Mouse (Mus musculus) megakaryocyte, embryonic 14.5 days (primary cell): Measurements from ENCODE around the gene Dkkl1. TPM values are rescaled to one million over a fixed set of nuclear protein-coding genes. Genes with fewer than 3 reads are reported as not detected.

Experiments
- H3K27me3 ChIP-seq: replicated peaks from 2 replicates; pipeline ENCODE3; 2012; ENCODE audit warnings: inconsistent platforms
- H3K36me3 ChIP-seq: replicated peaks from 2 replicates; pipeline ENCODE3; 2012; ENCODE audit warnings: low read length, inconsistent platforms, mixed read lengths
- H3K4me1 ChIP-seq: 2 replicates; pipeline ENCODE4 v1.6.1; 2012; ENCODE audit warnings: inconsistent platforms
- H3K4me3 ChIP-seq: replicated peaks from 2 replicates; pipeline ENCODE3; 2012; ENCODE audit warnings: moderate library complexity, mild to moderate bottlenecking, inconsistent platforms
- H3K9me3 ChIP-seq: 2 replicates; pipeline ENCODE4 v1.6.1; 2012; ENCODE audit warnings: inconsistent platforms
- FLI1 ChIP-seq: IDR thresholded peaks from 2 replicates; pipeline ENCODE4 v1.6.1; 2012; ENCODE audit warnings: low read length, inconsistent platforms, mixed read lengths
- GATA1 ChIP-seq: IDR thresholded peaks from 3 replicates; pipeline ENCODE4 v1.6.1; 2012; ENCODE audit warnings: mixed read lengths, low read length, inconsistent platforms, borderline replicate concordance
- polyA plus RNA-seq: library from polyadenylated mRNA; stranded (reverse); fragments of >175 nt; gene quantifications from 2 replicates; pipeline ENCODE4 v1.2.3, GENCODE M21; 2012; ENCODE audit warnings: low replicate concordance; ENCODE audit not compliant: insufficient read depth

The Dkkl1 gene
- polyA plus RNA-seq, 1 experiment, result 0.60 TPM

- Histone ChIP-seq H3K27me3 (peaks cover 93% of the 10 kb centered on the region), H3K4me3 (no peak overlapping the region), H3K4me1 (peaks cover 69% of the 10 kb centered on the region), H3K9me3 (no peaks in the 10 kb centered on the region), H3K36me3 (no peaks in the 10 kb centered on the region)
- TF ChIP-seq FLI1 (no peak), GATA1 (no peak)
Measured at GRCm38 (mm10) chr7:45193406-45193805, 18.5 kb downstream of the Dkkl1 start.

- Histone ChIP-seq H3K4me3 (no peak overlapping the region), H3K27me3 (peaks cover 97% of the 10 kb centered on the region), H3K36me3 (no peaks in the 10 kb centered on the region), H3K9me3 (no peaks in the 10 kb centered on the region), H3K4me1 (peaks cover 62% of the 10 kb centered on the region)
- TF ChIP-seq GATA1 (no peak), FLI1 (no peak)
Measured at GRCm38 (mm10) chr7:45192585-45193310, 19.2 kb downstream of the Dkkl1 start.

GRCm38 (mm10) chr7:45191803-45192363 is 20.1 kb downstream of the Dkkl1 start:
- TF ChIP-seq GATA1, result no peak
- no peak for TF ChIP-seq FLI1
- Histone ChIP-seq H3K36me3 (no peaks in the 10 kb centered on the region), H3K27me3 (peaks cover 96% of the 10 kb centered on the region), H3K4me3 (no peak overlapping the region), H3K9me3 (no peaks in the 10 kb centered on the region), H3K4me1 (peaks cover 58% of the 10 kb centered on the region)

DNA sequence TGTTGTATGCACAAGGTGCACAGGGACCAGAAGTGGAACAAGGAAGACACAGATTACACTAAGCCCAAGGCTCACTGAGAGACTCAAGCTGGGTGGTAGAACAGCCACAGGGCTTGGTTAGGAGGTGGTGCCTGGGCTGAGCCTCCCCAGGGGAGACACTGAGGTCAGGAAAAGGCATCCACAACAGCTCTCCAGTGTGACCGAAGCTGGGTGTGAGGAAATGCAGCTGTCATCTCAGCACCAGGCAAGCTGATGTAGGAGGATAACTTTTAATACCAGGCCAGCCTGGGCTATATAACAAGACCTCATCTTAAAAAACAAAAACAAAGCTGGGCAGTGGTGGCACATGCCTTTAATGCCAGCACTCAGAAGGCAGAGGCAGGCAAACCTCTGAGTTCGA is 20.8 kb downstream of the Dkkl1 start:
- no peaks in the 10 kb centered on the region for H3K9me3 ChIP-seq
- H3K4me3 ChIP-seq, result no peak overlapping the region
- TF ChIP-seq GATA1, result no peak
- TF ChIP-seq FLI1, result no peak
- no peaks in the 10 kb centered on the region for H3K36me3 ChIP-seq
- H3K27me3 ChIP-seq, result peaks cover 96% of the 10 kb centered on the region
- peaks cover 57% of the 10 kb centered on the region for H3K4me1 ChIP-seq

- Histone ChIP-seq H3K9me3 (no peaks in the 10 kb centered on the region), H3K36me3 (no peaks in the 10 kb centered on the region), H3K27me3 (peaks cover 96% of the 10 kb centered on the region), H3K4me1 (peaks cover 49% of the 10 kb centered on the region), H3K4me3 (no peak overlapping the region)
- TF ChIP-seq GATA1, result no peak
- TF ChIP-seq FLI1, result no peak
Measured at GRCm38 (mm10) chr7:45190186-45190585, 21.8 kb downstream of the Dkkl1 start.

- TF ChIP-seq FLI1, result no peak
- TF ChIP-seq GATA1, result no peak
- no peaks in the 10 kb centered on the region for H3K36me3 ChIP-seq
- peaks cover 96% of the 10 kb centered on the region for H3K27me3 ChIP-seq
Measured at GRCm38 (mm10) chr7:45189600-45189999, 22.3 kb downstream of the Dkkl1 start.

GRCm38 (mm10) chr7:45185921-45186320 is 26.0 kb downstream of the Dkkl1 start:
- Histone ChIP-seq H3K9me3 (no peaks in the 10 kb centered on the region), H3K36me3 (no peaks in the 10 kb centered on the region), H3K4me1 (peaks cover 64% of the 10 kb centered on the region), H3K4me3 (no peak overlapping the region), H3K27me3 (peaks cover 98% of the 10 kb centered on the region)
- no peak for TF ChIP-seq GATA1
- no peak for TF ChIP-seq FLI1

More at GRCm38 (mm10) chr7:45189600-45189999, 22.3 kb downstream of the Dkkl1 start:
- Histone ChIP-seq H3K4me3 (no peak overlapping the region), H3K4me1 (peaks cover 51% of the 10 kb centered on the region), H3K9me3 (no peaks in the 10 kb centered on the region)

GRCm38 (mm10) chr7:45183672-45184071 is 28.3 kb downstream of the Dkkl1 start:
- Histone ChIP-seq H3K27me3 (peaks cover 98% of the 10 kb centered on the region), H3K36me3 (no peaks in the 10 kb centered on the region), H3K9me3 (no peaks in the 10 kb centered on the region), H3K4me3 (no peak overlapping the region), H3K4me1 (peaks cover 50% of the 10 kb centered on the region)
- TF ChIP-seq FLI1 (no peak), GATA1 (no peak)

GRCm38 (mm10) chr7:45182606-45183005 is 29.3 kb downstream of the Dkkl1 start:
- TF ChIP-seq FLI1, result no peak
- no peak for TF ChIP-seq GATA1
- Histone ChIP-seq H3K9me3 (no peaks in the 10 kb centered on the region), H3K27me3 (peaks cover 98% of the 10 kb centered on the region), H3K4me3 (peak overlapping the region; percentile 87), H3K36me3 (no peaks in the 10 kb centered on the region), H3K4me1 (peaks cover 48% of the 10 kb centered on the region)

DNA sequence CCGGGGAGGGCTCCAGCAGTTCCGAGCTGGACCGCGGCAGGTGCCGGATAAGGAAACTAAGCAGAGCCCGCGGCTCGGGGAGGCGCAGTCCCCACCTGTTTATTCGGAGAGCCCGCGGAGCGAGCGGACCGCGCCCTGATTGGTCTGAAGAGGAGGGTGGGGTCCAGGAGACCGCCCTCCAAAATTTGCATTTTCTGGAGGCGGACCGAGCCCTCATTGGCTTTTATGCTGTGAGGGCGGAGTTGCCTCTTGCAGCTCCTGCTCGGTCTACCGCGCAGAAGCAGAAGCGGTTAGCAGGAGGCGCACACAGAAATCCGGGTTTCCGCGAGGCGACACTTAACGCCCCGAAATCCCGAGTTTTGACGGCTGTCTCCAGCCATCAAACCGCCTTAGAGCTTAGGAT is 29.7 kb downstream of the Dkkl1 start:
- H3K4me1 ChIP-seq, result peaks cover 47% of the 10 kb centered on the region
- H3K9me3 ChIP-seq, result no peaks in the 10 kb centered on the region
- peak overlapping the region; percentile 87 for H3K4me3 ChIP-seq
- TF ChIP-seq GATA1 (no peak), FLI1 (no peak)
- H3K36me3 ChIP-seq, result no peaks in the 10 kb centered on the region
- H3K27me3 ChIP-seq, result peaks cover 99% of the 10 kb centered on the region

- no peak for TF ChIP-seq GATA1
- no peak for TF ChIP-seq FLI1
- Histone ChIP-seq H3K9me3 (no peaks in the 10 kb centered on the region), H3K4me1 (peaks cover 45% of the 10 kb centered on the region), H3K36me3 (no peaks in the 10 kb centered on the region), H3K27me3 (peaks cover 99% of the 10 kb centered on the region), H3K4me3 (peak overlapping the region; percentile 78)
Measured at GRCm38 (mm10) chr7:45181540-45181939, 30.4 kb downstream of the Dkkl1 start.
